Mouse (Mus musculus) CD4-positive, CD25-positive, alpha-beta regulatory T cell, adult 4 months (primary cell): ENCODE data around the gene Olfr560. TPM values are rescaled to one million over a fixed set of nuclear protein-coding genes. Genes with fewer than 3 reads are reported as not detected.

Experiments used
- ATAC-seq: one replicate; pipeline ENCODE4 v1.8.0; 2017
- polyA plus RNA-seq, 2 experiments: library from polyadenylated mRNA; unstranded; fragments of 100-300 nt; shearing (Covaris generic); gene quantifications; one replicate each; pipeline ENCODE4 v1.2.1; 2017

Olfr560 gene
- not detected for polyA plus RNA-seq

DNA sequence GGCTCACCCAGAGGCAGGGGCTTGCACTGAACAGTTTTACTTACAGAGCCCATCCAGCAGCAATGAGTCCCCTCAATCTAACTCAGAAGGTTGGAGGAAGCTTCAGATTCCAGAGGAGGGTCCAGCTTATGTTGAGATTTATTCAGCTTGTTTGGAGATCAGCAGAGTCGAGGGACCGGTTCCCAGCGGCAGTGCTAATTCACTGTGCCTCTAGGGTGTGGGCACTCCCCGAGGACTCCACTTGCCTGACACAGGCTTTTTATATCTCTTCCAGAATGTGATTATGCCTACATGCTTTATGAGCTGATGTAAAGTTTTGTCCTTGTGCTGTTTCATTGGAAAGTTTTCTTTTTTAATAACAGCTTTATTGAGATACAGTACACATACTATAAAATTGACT lies at the start of gene Olfr560, which contains the start of gene Olfr78:
Olfr560 (minus strand) TSS at position 101 of the 400 bp plus-strand sequence.
Olfr78 (minus strand) TSS at position 206 of the 400 bp plus-strand sequence.
- no peak for ATAC-seq

DNA sequence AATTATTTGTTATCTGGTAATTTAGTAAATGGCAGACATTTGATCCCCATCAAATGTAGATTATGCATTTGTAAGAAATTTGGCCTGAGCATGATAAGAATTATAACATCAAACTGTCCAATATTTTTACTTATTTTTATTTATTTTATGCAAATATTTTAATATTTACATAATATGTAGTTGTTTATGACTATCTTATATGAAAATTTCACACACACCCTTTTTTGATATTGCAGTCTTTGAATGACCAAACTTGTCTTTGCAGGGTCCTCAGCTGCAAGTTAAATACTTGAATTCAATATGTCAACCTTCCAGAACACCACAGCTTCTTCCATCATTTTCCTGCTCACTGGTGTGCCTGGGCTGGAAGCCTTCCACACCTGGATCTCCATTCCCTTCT lies 44.0 kb upstream of the Olfr560 start, which contains the start of gene Olfr564:
Olfr564 (plus strand) TSS at position 301 of the 400 bp plus-strand sequence.
- ATAC-seq, result no peak

DNA sequence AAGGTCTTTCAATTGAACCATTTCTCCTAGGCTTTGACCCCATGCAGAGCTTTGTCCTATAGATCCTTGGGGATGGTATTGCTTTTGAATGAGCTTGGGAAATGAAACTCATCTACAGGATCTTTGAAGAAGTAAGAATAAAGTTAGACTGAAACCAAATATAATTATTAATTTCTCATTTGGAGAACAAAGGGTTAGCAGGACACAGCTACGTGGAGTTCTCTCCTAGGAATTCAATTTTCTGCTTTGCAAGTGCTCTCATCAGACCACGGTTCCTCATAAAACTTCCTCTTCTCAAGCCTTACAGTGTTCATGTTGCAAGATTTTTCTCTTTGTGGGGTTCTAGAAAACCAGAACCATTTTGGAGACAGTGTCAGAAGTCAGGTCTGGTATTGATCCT lies 11.8 kb upstream of the Olfr560 start, which contains the start of gene Olfr561:
Olfr561 (plus strand) TSS at position 301 of the 400 bp plus-strand sequence.
- ATAC-seq, result no peak

GRCm38 (mm10) chr7:102752086-102752485 lies 7.1 kb downstream of the Olfr560 start:
- no peak for ATAC-seq

DNA sequence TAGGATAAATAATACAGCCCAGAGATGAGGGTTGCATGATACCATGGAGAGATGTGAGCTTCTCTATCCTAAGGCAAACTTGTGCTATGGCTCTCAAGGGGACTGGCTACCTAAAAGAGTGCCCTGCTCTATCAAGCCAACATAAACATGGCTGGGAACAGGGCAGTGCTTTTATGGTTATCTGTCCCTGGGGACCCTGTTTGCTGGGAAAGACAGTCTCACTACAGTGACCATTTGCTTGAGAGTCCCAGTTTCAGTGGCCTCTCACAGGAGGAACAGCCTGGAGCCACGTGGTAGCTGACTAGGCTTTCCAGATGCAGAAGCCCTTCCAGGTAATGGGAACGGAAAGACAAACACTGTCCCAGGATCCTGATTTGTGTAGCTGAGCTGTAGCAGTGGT lies 21.5 kb downstream of the Olfr560 start:
- ATAC-seq, result no peak

GRCm38 (mm10) chr7:102733793-102734192 lies 25.4 kb downstream of the Olfr560 start:
- no peak for ATAC-seq

DNA sequence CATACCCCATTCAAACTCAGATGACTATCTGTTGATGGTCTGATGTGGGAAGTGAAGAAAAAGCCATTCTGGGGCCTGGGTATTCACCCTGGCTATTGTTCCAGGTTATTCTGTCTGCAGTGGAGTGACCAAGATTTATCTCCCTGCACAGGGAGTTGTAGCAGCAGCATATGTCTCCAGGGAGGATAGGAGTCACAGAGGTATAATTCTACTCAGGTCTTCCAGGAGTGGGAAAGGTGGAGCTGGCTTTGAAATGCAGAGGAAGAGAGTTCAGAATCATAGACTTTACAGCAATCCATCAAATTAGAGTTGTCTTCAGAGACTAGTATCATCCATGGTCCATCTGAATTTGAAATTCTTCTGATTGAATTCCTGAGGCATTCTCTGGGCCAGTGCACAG lies 31.8 kb downstream of the Olfr560 start, which contains the start of gene Olfr559:
Olfr559 (minus strand) TSS at position 101 of the 400 bp plus-strand sequence.
- ATAC-seq, result no peak

DNA sequence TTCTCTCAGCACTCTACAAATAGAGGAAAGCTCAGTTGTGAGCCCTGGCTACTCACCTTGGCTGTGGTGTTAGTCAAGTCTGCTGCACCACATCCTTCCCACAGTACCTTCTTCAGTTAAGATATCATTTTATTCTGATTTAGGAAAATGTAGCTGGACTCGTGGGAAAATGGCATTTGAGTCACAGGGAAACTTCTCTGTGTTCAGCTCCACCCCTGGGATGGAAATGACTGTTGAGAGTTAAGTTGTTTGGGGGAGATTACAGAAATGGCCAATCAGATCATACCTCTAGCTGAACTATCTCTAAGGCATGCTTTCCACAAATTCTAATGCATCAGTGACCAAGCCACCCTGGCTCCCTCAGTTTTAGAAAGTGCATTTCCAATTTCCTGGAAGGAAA lies 40.2 kb downstream of the Olfr560 start, which contains the start of gene Olfr33:
Olfr33 (minus strand) TSS at position 101 of the 400 bp plus-strand sequence.
- ATAC-seq, result no peak

DNA sequence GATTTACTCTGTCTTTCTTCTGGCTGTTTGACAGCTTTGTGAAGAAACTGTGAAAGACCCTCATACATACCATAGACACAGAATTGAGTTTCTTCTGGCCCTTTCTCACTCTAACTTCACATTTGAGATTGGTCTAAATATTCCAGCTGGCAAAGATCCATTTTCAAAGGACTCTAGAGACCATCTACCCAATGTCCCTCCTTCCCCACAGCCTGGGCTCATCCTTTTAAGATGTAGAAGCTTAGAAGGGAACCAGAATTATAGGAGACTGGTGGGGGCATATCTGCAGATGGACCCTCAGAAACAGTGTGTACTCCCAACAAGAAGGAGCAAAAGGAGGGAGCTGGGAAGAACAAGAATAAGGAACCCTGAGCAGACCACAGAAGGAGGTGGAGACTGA lies 57.3 kb downstream of the Olfr560 start, which contains the start of gene Olfr558:
Olfr558 (plus strand) TSS at position 301 of the 400 bp plus-strand sequence.
- ATAC-seq, result no peak

Other genes starting within 250 kb of the Olfr560 start
- not detected for gene Olfr547, start 224.6 kb downstream of the Olfr560 start, polyA plus RNA-seq
- gene Olfr548-ps1, start 218.5 kb downstream of the Olfr560 start, polyA plus RNA-seq, result not detected
- gene Olfr549, start 209.5 kb downstream of the Olfr560 start, polyA plus RNA-seq, result not detected
- 10 to 100 TPM in 1 of 2 experiments, 1 to 10 TPM in 1; 8.5 to 11.4 TPM for gene Trim21, start 193.9 kb downstream of the Olfr560 start, polyA plus RNA-seq
- gene Olfr550, start 187.9 kb downstream of the Olfr560 start, polyA plus RNA-seq, result not detected
- not detected for gene Olfr551, start 167.5 kb downstream of the Olfr560 start, polyA plus RNA-seq
- gene Olfr552, start 161.6 kb downstream of the Olfr560 start, polyA plus RNA-seq, result under 1 TPM in 1 of 2 experiments, not detected in 1; 0.09 TPM
- not detected for gene Olfr553, start 141.1 kb downstream of the Olfr560 start, polyA plus RNA-seq
- gene Olfr554, start 120.9 kb downstream of the Olfr560 start, polyA plus RNA-seq, result not detected
- not detected for gene Olfr555, start 100.5 kb downstream of the Olfr560 start, polyA plus RNA-seq
- not detected for gene Olfr556, start 94.5 kb downstream of the Olfr560 start, polyA plus RNA-seq
- gene Trim68, start 72.0 kb downstream of the Olfr560 start, polyA plus RNA-seq, result 10 to 100 TPM; 15.7 to 20.6 TPM
- not detected for gene Olfr557, start 63.5 kb downstream of the Olfr560 start, polyA plus RNA-seq
- not detected for gene Olfr558, start 57.2 kb downstream of the Olfr560 start, polyA plus RNA-seq
- gene Olfr33, start 40.3 kb downstream of the Olfr560 start, polyA plus RNA-seq, result not detected
- gene Olfr559, start 31.9 kb downstream of the Olfr560 start, polyA plus RNA-seq, result not detected
- gene Olfr78, start 105 bp upstream of the Olfr560 start, polyA plus RNA-seq, result not detected
- not detected for gene Olfr561, start 11.9 kb upstream of the Olfr560 start, polyA plus RNA-seq
- not detected for gene Olfr564, start 44.1 kb upstream of the Olfr560 start, polyA plus RNA-seq
- not detected for gene Olfr566, start 99.4 kb upstream of the Olfr560 start, polyA plus RNA-seq
- gene Olfr568, start 117.8 kb upstream of the Olfr560 start, polyA plus RNA-seq, result not detected
- not detected for gene Olfr569, start 131.5 kb upstream of the Olfr560 start, polyA plus RNA-seq
- not detected for gene Olfr570, start 135.2 kb upstream of the Olfr560 start, polyA plus RNA-seq
- under 1 TPM in 1 of 2 experiments, not detected in 1; 0.07 TPM for gene Olfr571, start 158.2 kb upstream of the Olfr560 start, polyA plus RNA-seq
- not detected for gene Olfr572, start 165.0 kb upstream of the Olfr560 start, polyA plus RNA-seq
- not detected for gene Olfr573-ps1, start 183.2 kb upstream of the Olfr560 start, polyA plus RNA-seq
- gene Olfr574, start 189.1 kb upstream of the Olfr560 start, polyA plus RNA-seq, result not detected
- not detected for gene Olfr575, start 199.4 kb upstream of the Olfr560 start, polyA plus RNA-seq
- gene Olfr576, start 203.3 kb upstream of the Olfr560 start, polyA plus RNA-seq, result not detected
- gene Olfr577, start 216.6 kb upstream of the Olfr560 start, polyA plus RNA-seq, result not detected
- gene Olfr578, start 230.0 kb upstream of the Olfr560 start, polyA plus RNA-seq, result not detected